Mouse (Mus musculus): ENCODE data around the gene Gria3.

DNA sequence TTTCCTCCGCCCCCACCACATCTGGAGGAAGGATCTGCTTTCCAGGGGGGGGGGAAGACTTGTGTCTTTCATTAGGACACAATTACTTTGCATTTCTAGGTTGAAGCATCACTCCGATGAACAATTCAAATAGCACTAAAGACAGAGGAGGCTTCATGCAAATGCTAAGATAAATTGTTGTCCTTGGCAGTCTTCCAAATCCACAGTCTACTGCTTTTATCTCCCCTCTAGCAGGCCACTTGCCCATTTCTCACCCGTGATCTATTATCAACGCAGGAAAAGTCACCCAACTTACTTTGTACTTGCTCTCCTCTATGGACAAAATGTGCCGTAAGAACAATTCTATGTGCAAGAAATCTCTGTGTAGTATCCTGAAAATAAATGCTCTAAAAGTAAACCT, 178.1 kb downstream of the Gria3 start:
- TF ChIP-seq CTCF (IDR thresholded peaks at IDR 0.05; ENCODE audit: low read depth, low read length), result no peak
- TF ChIP-seq POLR2A (IDR thresholded peaks at IDR 0.05; ENCODE audit: extremely low read depth, insufficient read depth, low read length), result no peak

All from liver, adult 2 months (tissue).